ENCODE assay signal across 25 mouse cellular contexts in genomic region chr4:141332258-141332657, GRCm38 (mm10). TPM values are rescaled to one million over a fixed set of nuclear protein-coding genes. Genes with fewer than 3 reads are reported as not detected.
DNase-seq lines count a peak whose midpoint lies in the region; ATAC-seq and TF ChIP-seq lines count a peak whose summit lies in the region.
"Had no signal": no experiment of that assay in that cellular context is flagged by ENCODE, and none has a peak within 500 bp of the region (broad histone marks: within the 10 kb centered on the region; RNA-seq: fewer than 3 reads in every experiment).

No protein-coding gene starts in this region.

- H3K4me1 ChIP-seq in embryonic facial prominence, embryonic 15.5 days = peaks cover 59% of the 10 kb centered on the region
- H3K4me1 ChIP-seq in embryonic facial prominence, embryonic 10.5 days = peaks cover 39% of the 10 kb centered on the region
- peaks cover 7% of the 10 kb centered on the region for H3K4me1 ChIP-seq in liver, adult 2 months (ENCODE audit: control insufficient read depth, insufficient read depth, low read length)

- no peak for TF ChIP-seq CTCF in liver, adult 2 months (IDR thresholded peaks at IDR 0.05; ENCODE audit: low read depth, low read length)

- H3K36me3 ChIP-seq in embryonic facial prominence, embryonic 15.5 days = no peaks in the 10 kb centered on the region
- no peaks in the 10 kb centered on the region; the same call in 1 of the 2 replicates for H3K36me3 ChIP-seq in embryonic facial prominence, embryonic 10.5 days (replicated peaks)
- peaks cover 3% of the 10 kb centered on the region; the same call in 1 of the 2 replicates for H3K36me3 ChIP-seq in liver, adult 2 months (ENCODE audit: control insufficient read depth, insufficient read depth, low read length)
- H3K36me3 ChIP-seq: forebrain, embryonic 12.5 days; hindbrain, embryonic 12.5 days; hindbrain, embryonic 15.5 days had no signal

- no peak for ATAC-seq in embryonic facial prominence, embryonic 15.5 days (ENCODE audit: insufficient number of reproducible peaks, low FRiP score, low TSS enrichment, low read depth)
- ATAC-seq: activated CD4-positive, CD25-positive, alpha-beta regulatory T cell, adult 4 months; CD4-positive, CD25-positive, alpha-beta regulatory T cell, adult 4 months; forebrain, embryonic 16.5 days had no signal

- 43% methylated on average over 7 of the region's 7 CpGs for WGBS in embryonic facial prominence, embryonic 15.5 days
- WGBS in embryonic facial prominence, embryonic 10.5 days = 80% methylated on average over 7 of the region's 7 CpGs
- WGBS in liver, adult 2 months = 22% methylated on average over 7 of the region's 7 CpGs

- no peaks in the 10 kb centered on the region for H3K9me3 ChIP-seq in embryonic facial prominence, embryonic 15.5 days (replicated peaks)
- H3K9me3 ChIP-seq in embryonic facial prominence, embryonic 10.5 days = no peaks in the 10 kb centered on the region
- H3K9me3 ChIP-seq: forebrain, embryonic 12.5 days; hindbrain, embryonic 12.5 days; hindbrain, embryonic 15.5 days had no signal

- no peak overlapping the region for H3K4me3 ChIP-seq in embryonic facial prominence, embryonic 15.5 days (replicated peaks)
- no peak overlapping the region for H3K4me3 ChIP-seq in embryonic facial prominence, embryonic 10.5 days
- no peak overlapping the region for H3K4me3 ChIP-seq in liver, adult 2 months (ENCODE audit: insufficient read depth, low read depth, low read length)
- H3K4me3 ChIP-seq: forebrain, embryonic 12.5 days; gastrocnemius, adult 2 months; hindbrain, embryonic 12.5 days; hindbrain, embryonic 15.5 days had no signal

- no peak for DNase-seq in embryonic facial prominence, embryonic 10.5 days (ENCODE audit: low spot score)
- peak; percentile 95 for DNase-seq in liver, adult 2 months (ENCODE audit: extremely low read depth, low read depth, low spot score)
- DNase-seq in liver = no peak
- DNase-seq in NIH3T3 (ENCODE audit: low read depth) = peak; percentile 66
- DNase-seq in frontal cortex, postnatal 10 days (ENCODE audit: low spot score in 2 of 2) = no peak
- DNase-seq: adrenal gland, adult 8-10 months; adrenal gland, postnatal 25 days; cerebellum, adult 11-12 months; cerebellum, adult 8-10 months; cerebellum, postnatal 10 days; cerebellum, postnatal 36 days; embryo, embryonic 11 days; gastrocnemius, adult 2 months; gastrocnemius, postnatal 14 days; heart, adult 11 months had no signal

- H3K4me2 ChIP-seq in embryonic facial prominence, embryonic 15.5 days (replicated peaks) = no peak overlapping the region
- H3K4me2 ChIP-seq: forebrain, embryonic 12.5 days; heart, embryonic 11.5 days; hindbrain, embryonic 12.5 days; hindbrain, embryonic 15.5 days had no signal

- peak overlapping the region; percentile 51; the same call in 1 of the 2 replicates for H3K27ac ChIP-seq in embryonic facial prominence, embryonic 15.5 days (replicated peaks)
- no peak overlapping the region for H3K27ac ChIP-seq in embryonic facial prominence, embryonic 10.5 days (replicated peaks)
- peak overlapping the region; percentile 97 for H3K27ac ChIP-seq in liver, adult 2 months (replicated peaks; ENCODE audit: insufficient read depth, low read depth, low read length)
- H3K27ac ChIP-seq: forebrain, embryonic 12.5 days; gastrocnemius, adult 2 months; hindbrain, embryonic 12.5 days; hindbrain, embryonic 15.5 days had no signal

- no peak overlapping the region for H3K9ac ChIP-seq in embryonic facial prominence, embryonic 15.5 days
- H3K9ac ChIP-seq in liver, adult 2 months (ENCODE audit: low read depth, low read length) = peak overlapping the region; percentile 45
- H3K9ac ChIP-seq: forebrain, embryonic 12.5 days; hindbrain, embryonic 12.5 days; hindbrain, embryonic 15.5 days had no signal

- H3K27me3 ChIP-seq in embryonic facial prominence, embryonic 15.5 days = no peaks in the 10 kb centered on the region
- H3K27me3 ChIP-seq in embryonic facial prominence, embryonic 10.5 days (replicated peaks; ENCODE audit: low read depth, poor library complexity, severe bottlenecking) = no peaks in the 10 kb centered on the region
- no peaks in the 10 kb centered on the region for H3K27me3 ChIP-seq in liver, adult 2 months (ENCODE audit: control insufficient read depth, insufficient read depth, low read length)
- H3K27me3 ChIP-seq: hindbrain, embryonic 12.5 days; hindbrain, embryonic 15.5 days had no signal

- H3K79me2 ChIP-seq in liver, adult 2 months (ENCODE audit: control insufficient read depth, insufficient read depth, low read length) = no peaks in the 10 kb centered on the region

- no peak for TF ChIP-seq POLR2A in liver, adult 2 months (IDR thresholded peaks at IDR 0.05; ENCODE audit: extremely low read depth, insufficient read depth, low read length)

RNA-seq across cellular contexts. Expression of gene Epha2, which starts 31.2 kb away (rescaled TPM):
- polyA plus RNA-seq in embryonic facial prominence, embryonic 15.5 days (2015; fragmentation: Nextera tagmentation; extraction: Ambion mirVana) = 7.4 and 7.6 TPM in 2 replicates
- 2.4 and 3.0 TPM in 2 replicates for polyA plus RNA-seq in embryonic facial prominence, embryonic 10.5 days (2016; fragmentation: Nextera tagmentation; extraction: Ambion mirVana)
- 7.7 and 9.3 TPM in 2 replicates for total RNA-seq in liver, adult 2 months (2014; rRNA removed)
- 11.6 and 12.0 TPM in 2 replicates for polyA plus RNA-seq in liver, adult 2 months (2012; rRNA removed)
- total RNA-seq: hematopoietic stem cell, adult 5-6 weeks had no signal
- polyA plus RNA-seq: activated CD4-positive, CD25-positive, alpha-beta regulatory T cell, adult 4 months had no signal

RNA-seq across cellular contexts. Expression of gene Fam131c, which starts 35.8 kb away (rescaled TPM):
- 3.6 and 4.3 TPM in 2 replicates for polyA plus RNA-seq in embryonic facial prominence, embryonic 15.5 days (2015; fragmentation: Nextera tagmentation; extraction: Ambion mirVana)
- 0.28 and 0.44 TPM in 2 replicates for polyA plus RNA-seq in embryonic facial prominence, embryonic 10.5 days (2016; fragmentation: Nextera tagmentation; extraction: Ambion mirVana)
- total RNA-seq in liver, adult 2 months (2014; rRNA removed) = 0.40 and 0.46 TPM in 2 replicates
- 4.5 and 10.3 TPM in 2 replicates for polyA plus RNA-seq in liver, adult 2 months (2012; rRNA removed)
- total RNA-seq: hematopoietic stem cell, adult 5-6 weeks; MEL had no signal
- polyA plus RNA-seq: activated CD4-positive, CD25-positive, alpha-beta regulatory T cell, adult 4 months; CD4-positive, CD25-positive, alpha-beta regulatory T cell, adult 4 months had no signal

Comparison
In these comparisons a context has a peak if more than half of its experiments do, and no peak if none do; other contexts are left out.
1. DNase-seq: peak in liver, adult 2 months (single experiment) and NIH3T3 (single experiment); none in embryonic facial prominence, embryonic 10.5 days (single experiment), liver (single experiment) and frontal cortex, postnatal 10 days (0 of 2).